Mouse (Mus musculus): ENCODE measurements around the gene D130043K22Rik.

DNA sequence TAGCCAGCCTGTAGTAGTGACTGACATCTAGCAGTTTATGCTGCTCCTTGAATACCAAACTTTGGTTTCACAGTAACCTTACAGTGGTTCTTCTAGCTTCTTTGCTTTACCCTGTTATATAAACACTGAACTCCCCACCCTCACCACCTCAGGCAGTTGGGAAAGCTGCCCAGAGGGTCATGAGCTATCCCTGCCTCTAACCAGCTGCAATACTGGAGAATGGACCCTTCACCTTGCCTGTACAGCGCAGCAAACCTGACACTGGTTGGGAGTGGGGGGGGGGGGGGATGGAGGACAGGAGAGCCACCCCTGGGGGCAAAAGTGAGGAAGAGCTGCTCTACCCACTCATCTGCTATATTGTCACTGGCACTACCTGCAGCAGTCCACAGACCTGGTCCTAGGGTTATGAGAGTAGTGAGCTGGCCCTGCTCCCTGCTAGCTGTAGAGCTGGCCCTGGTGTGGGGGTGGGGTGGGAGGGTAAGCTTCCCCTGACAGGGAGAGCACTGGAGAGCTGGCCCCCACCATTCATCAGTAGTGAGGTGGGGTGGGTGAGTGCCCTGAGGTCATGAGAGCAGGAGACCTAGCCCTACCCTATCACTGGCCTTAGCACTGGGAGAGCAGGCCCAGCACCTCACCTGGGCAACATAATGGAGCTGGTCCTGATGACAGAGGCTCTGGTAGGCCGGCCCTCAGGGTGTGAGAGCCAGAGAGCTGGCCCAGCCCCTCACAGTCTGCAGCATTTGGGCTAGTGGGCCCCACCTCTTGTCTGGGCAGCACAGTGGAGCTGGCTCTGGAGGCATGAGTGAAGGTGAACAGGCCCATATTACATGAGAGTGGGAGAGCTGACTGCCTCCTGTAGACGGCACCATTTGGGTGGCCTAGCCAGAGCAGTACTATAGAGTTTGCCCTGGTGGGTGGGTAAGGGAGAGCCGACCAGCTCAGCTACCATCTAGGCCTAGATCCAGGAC is 28.5 kb upstream of the D130043K22Rik start:
- TF ChIP-seq MYOG (IDR thresholded peaks at IDR 0.05; ENCODE audit: control insufficient read depth, extremely low read depth, insufficient read length) (no peak), MYOD1 (IDR thresholded peaks at IDR 0.05; ENCODE audit: control insufficient read depth, insufficient read length, low read depth) (no peak), CTCF (IDR thresholded peaks at IDR 0.05; ENCODE audit: control insufficient read depth, insufficient read depth, insufficient read length) (no peak)
